11 mouse cellular contexts compared by ENCODE assay signal in the genomic region with DNA sequence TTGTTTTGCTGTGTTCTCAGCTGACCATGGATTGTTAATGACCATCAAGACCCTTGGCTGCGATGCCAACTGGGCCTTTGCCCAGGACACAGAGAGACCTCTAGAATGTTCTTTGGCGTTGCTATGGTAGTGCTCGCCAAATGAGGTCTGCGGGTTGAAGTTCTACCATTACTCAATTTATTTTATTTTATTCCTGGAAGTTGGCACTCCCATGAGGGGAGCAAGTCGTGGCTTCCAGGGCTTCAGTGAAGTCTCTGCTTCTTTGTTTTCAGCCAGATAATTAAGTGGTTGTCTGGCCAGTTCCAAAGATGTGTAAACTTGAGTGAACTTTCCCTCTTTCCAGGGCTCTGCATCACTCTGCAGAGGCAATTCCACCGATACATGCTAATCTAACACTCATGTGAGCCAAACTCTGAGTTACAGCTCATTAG. TPM values are rescaled to one million over a fixed set of nuclear protein-coding genes. Genes with fewer than 3 reads are reported as not detected.
A peak's percentile ranks its signal among the peaks of the same experiment; 100 is the strongest.
DNase-seq lines count a peak whose midpoint lies in the region; ATAC-seq and TF ChIP-seq lines count a peak whose summit lies in the region.
"Had no signal": no experiment of that assay in that cellular context is flagged by ENCODE, and none has a peak within 500 bp of the region (broad histone marks: within the 10 kb centered on the region; RNA-seq: fewer than 3 reads in every experiment).

No protein-coding gene starts in this region.

- H3K79me2 ChIP-seq in heart, adult 2 months (replicated peaks; ENCODE audit: control insufficient read depth, insufficient read depth, low read length) = no peaks in the 10 kb centered on the region

- H3K4me3 ChIP-seq in heart, adult 2 months = no peak overlapping the region
- H3K4me3 ChIP-seq in heart, embryonic 12.5 days = no peak overlapping the region
- H3K4me3 ChIP-seq in thymus, adult 2 months (ENCODE audit: control insufficient read depth, insufficient read depth, low read length) = no peak overlapping the region
- no peak overlapping the region for H3K4me3 ChIP-seq in forebrain, embryonic 12.5 days (replicated peaks)
- H3K4me3 ChIP-seq: heart, embryonic 13.5 days; stomach, embryonic 15.5 days had no signal

- TF ChIP-seq CTCF in heart, adult 2 months (IDR thresholded peaks at IDR 0.05) = no peak
- TF ChIP-seq CTCF in thymus, adult 2 months (IDR thresholded peaks at IDR 0.05; ENCODE audit: borderline replicate concordance, control insufficient read depth, extremely low read depth, insufficient read depth, low read length, poor library complexity) = no peak

- TF ChIP-seq EP300 in heart, adult 2 months (IDR thresholded peaks at IDR 0.05; ENCODE audit: insufficient read depth, low read depth, low read length) = 0 out of 2 replicates have a peak, but pooled peaks have one; percentile 12

- H3K27ac ChIP-seq in heart, adult 2 months = no peak overlapping the region
- no peak overlapping the region for H3K27ac ChIP-seq in heart, embryonic 12.5 days (ENCODE audit: poor library complexity, severe bottlenecking)
- H3K27ac ChIP-seq in thymus, adult 2 months (ENCODE audit: control insufficient read depth, insufficient read depth, low read length) = no peak overlapping the region
- no peak overlapping the region for H3K27ac ChIP-seq in forebrain, embryonic 12.5 days
- H3K27ac ChIP-seq: heart, embryonic 13.5 days; macrophage; stomach, embryonic 15.5 days had no signal

- no peak overlapping the region for H3K4me2 ChIP-seq in heart, embryonic 12.5 days
- H3K4me2 ChIP-seq in forebrain, embryonic 12.5 days = no peak overlapping the region
- H3K4me2 ChIP-seq: heart, embryonic 13.5 days; stomach, embryonic 15.5 days had no signal

- peaks cover 5% of the 10 kb centered on the region for H3K4me1 ChIP-seq in heart, adult 2 months (ENCODE audit: control insufficient read depth, insufficient read depth, low read length)
- H3K4me1 ChIP-seq in heart, embryonic 12.5 days (replicated peaks) = 0 out of 2 replicates have a peak, but pooled peaks cover 6% of the 10 kb centered on the region
- H3K4me1 ChIP-seq in thymus, adult 2 months (replicated peaks; ENCODE audit: control insufficient read depth, insufficient read depth, low read length) = peaks cover 16% of the 10 kb centered on the region
- H3K4me1 ChIP-seq in forebrain, embryonic 12.5 days = 0 out of 2 replicates have a peak, but pooled peaks cover 3% of the 10 kb centered on the region
- H3K4me1 ChIP-seq: stomach, embryonic 15.5 days had no signal

- H3K36me3 ChIP-seq in heart, adult 2 months (ENCODE audit: control insufficient read depth, insufficient read depth, low read length) = no peaks in the 10 kb centered on the region
- no peaks in the 10 kb centered on the region for H3K36me3 ChIP-seq in heart, embryonic 12.5 days
- no peaks in the 10 kb centered on the region for H3K36me3 ChIP-seq in thymus, adult 2 months (ENCODE audit: control insufficient read depth, insufficient read depth, low read length)
- H3K36me3 ChIP-seq in forebrain, embryonic 12.5 days (replicated peaks) = no peaks in the 10 kb centered on the region
- H3K36me3 ChIP-seq: heart, embryonic 13.5 days; stomach, embryonic 15.5 days had no signal

- DNase-seq in heart, adult 2 months = peak in 1 of 2 experiments; percentile 37
- DNase-seq in frontal cortex, adult 2 months (ENCODE audit: extremely low spot score in 1 of 2, low spot score in 1 of 2) = peak; percentile 43 to 67
- DNase-seq in kidney, postnatal 36 days = peak; percentile 89 to 94
- peak; percentile 81 for DNase-seq in lung, postnatal 14 days
- DNase-seq in thymus, adult 2 months = no peak

- no peaks in the 10 kb centered on the region for H3K9me3 ChIP-seq in heart, embryonic 12.5 days (replicated peaks)
- H3K9me3 ChIP-seq in forebrain, embryonic 12.5 days = no peaks in the 10 kb centered on the region
- H3K9me3 ChIP-seq: heart, embryonic 13.5 days; stomach, embryonic 15.5 days had no signal

- intact Hi-C loops in heart, adult 2 months (cut with DNase I) = no loop called here

- H3K9ac ChIP-seq in heart, adult 2 months (ENCODE audit: low read depth, low read length) = no peak overlapping the region
- H3K9ac ChIP-seq in heart, embryonic 12.5 days = no peak overlapping the region
- H3K9ac ChIP-seq in forebrain, embryonic 12.5 days = no peak overlapping the region
- H3K9ac ChIP-seq: heart, embryonic 13.5 days; stomach, embryonic 15.5 days had no signal

- H3K27me3 ChIP-seq in heart, adult 2 months (ENCODE audit: control insufficient read depth, insufficient read depth, low read length) = no peaks in the 10 kb centered on the region
- no peaks in the 10 kb centered on the region for H3K27me3 ChIP-seq in heart, embryonic 12.5 days (replicated peaks)
- no peaks in the 10 kb centered on the region for H3K27me3 ChIP-seq in thymus, adult 2 months (ENCODE audit: control insufficient read depth, insufficient read depth, low read length)
- no peaks in the 10 kb centered on the region for H3K27me3 ChIP-seq in forebrain, embryonic 12.5 days
- H3K27me3 ChIP-seq: heart, embryonic 13.5 days; stomach, embryonic 15.5 days had no signal

- no peak for ATAC-seq in heart, embryonic 12.5 days (ENCODE audit: insufficient number of reproducible peaks, low FRiP score)
- no peak for ATAC-seq in inflammation-experienced regulatory T-cells, adult 6 months
- no peak for ATAC-seq in forebrain, embryonic 12.5 days (ENCODE audit: low FRiP score)

- TF ChIP-seq POLR2A in heart, adult 2 months (IDR thresholded peaks at IDR 0.05; ENCODE audit: insufficient read depth, low read depth, low read length) = no peak
- no peak for TF ChIP-seq POLR2A in thymus, adult 2 months (IDR thresholded peaks at IDR 0.05; ENCODE audit: control insufficient read depth, extremely low read depth, insufficient read depth, low read length, poor library complexity)

- 62% methylated on average over 6 of the region's 6 CpGs for WGBS in heart, adult 2 months
- 87% methylated on average over 6 of the region's 6 CpGs for WGBS in heart, embryonic 12.5 days
- 96% methylated on average over 6 of the region's 6 CpGs for WGBS in thymus, adult 2 months
- WGBS in forebrain, embryonic 12.5 days = 88% methylated on average over 6 of the region's 6 CpGs

RNA-seq across cellular contexts. Expression of gene Retreg1, which starts 43.6 kb away (rescaled TPM):
- 100 to 1,000 TPM; 248 to 328 TPM for total RNA-seq in heart, adult 2 months (2021)
- 41.0 and 59.1 TPM in 2 replicates for polyA plus RNA-seq in heart, adult 2 months (2012; rRNA removed)
- polyA plus RNA-seq in heart, embryonic 12.5 days (2016; fragmentation: Nextera tagmentation; extraction: Ambion mirVana) = 56.5 and 62.2 TPM in 2 replicates
- polyA plus RNA-seq in frontal cortex, adult 2 months (2012; rRNA removed) = 21.8 and 24.5 TPM in 2 replicates
- polyA plus RNA-seq in inflammation-experienced regulatory T-cells, adult 6 months (2017; shearing (Covaris generic)) = 10 to 100 TPM; 53.0 to 73.2 (median 58.3) TPM
- polyA plus RNA-seq in thymus, adult 2 months (2012; rRNA removed) = 6.7 and 8.3 TPM in 2 replicates
- polyA plus RNA-seq in forebrain, embryonic 12.5 days (2016; fragmentation: Nextera tagmentation; extraction: Ambion mirVana) = 2.8 and 3.7 TPM in 2 replicates
